Mouse (Mus musculus): ENCODE data around the gene Prr19.
A peak's percentile ranks its signal among the peaks of the same experiment; 100 is the strongest.

The Prr19 gene

GRCm38 (mm10) chr7:25292107-25292506, 9.1 kb upstream of the Prr19 start:
- DNase-seq (ENCODE audit: low read depth, low spot score): no peak

- DNase-seq (ENCODE audit: low read depth, low spot score): no peak
Measured at GRCm38 (mm10) chr7:25293191-25293739, 7.9 kb upstream of the Prr19 start.

- DNase-seq (ENCODE audit: low read depth, low spot score): no peak
Measured at GRCm38 (mm10) chr7:25294495-25294894, 6.7 kb upstream of the Prr19 start.

DNA sequence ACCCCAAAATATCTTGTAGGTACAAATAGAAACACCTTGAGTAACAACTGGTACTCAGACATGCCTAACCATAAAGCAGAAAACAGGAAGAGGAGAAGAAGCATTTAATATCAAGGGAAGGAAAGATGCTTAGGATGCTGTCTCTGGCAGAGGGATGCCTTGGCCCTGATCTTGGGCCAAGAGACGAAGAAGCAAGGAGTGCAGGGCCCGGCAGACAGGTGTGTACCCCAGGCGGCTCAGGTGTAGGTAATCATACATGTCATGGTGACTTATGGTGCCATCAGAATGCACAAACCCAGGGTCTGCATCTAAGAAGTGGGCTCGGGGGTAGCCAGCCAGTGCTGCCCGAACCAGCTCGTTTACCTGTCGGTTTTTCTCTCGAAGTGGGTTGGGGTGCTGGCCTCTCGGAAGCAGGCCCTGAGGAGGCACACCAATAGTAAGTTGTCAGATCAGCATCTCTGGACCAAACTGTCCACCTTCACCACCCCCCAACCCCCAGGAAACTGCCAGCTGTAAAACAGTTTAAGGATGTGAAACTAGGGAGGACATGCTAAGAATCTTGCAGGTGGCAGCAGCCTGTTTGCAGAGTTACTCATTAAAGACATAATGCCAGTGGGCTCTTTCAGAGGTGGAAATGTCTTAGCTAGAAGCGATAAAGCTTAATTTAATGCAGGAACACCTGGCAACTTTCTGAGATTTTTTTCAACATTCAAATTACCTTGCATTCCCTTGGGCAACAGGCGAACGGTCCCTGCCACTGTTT, 6.1 kb upstream of the Prr19 start:
- DNase-seq (ENCODE audit: low read depth, low spot score): no peak

- peak; percentile 36 for DNase-seq (ENCODE audit: low read depth, low spot score)
Measured at GRCm38 (mm10) chr7:25296945-25297453, 4.2 kb upstream of the Prr19 start.

GRCm38 (mm10) chr7:25297454-25298325, 3.5 kb upstream of the Prr19 start, which contains the start of gene Pafah1b3:
Gene Pafah1b3, minus strand, starts transcription at chr7:25297986.
- DNase-seq (ENCODE audit: low read depth, low spot score): peak; percentile 70

DNA sequence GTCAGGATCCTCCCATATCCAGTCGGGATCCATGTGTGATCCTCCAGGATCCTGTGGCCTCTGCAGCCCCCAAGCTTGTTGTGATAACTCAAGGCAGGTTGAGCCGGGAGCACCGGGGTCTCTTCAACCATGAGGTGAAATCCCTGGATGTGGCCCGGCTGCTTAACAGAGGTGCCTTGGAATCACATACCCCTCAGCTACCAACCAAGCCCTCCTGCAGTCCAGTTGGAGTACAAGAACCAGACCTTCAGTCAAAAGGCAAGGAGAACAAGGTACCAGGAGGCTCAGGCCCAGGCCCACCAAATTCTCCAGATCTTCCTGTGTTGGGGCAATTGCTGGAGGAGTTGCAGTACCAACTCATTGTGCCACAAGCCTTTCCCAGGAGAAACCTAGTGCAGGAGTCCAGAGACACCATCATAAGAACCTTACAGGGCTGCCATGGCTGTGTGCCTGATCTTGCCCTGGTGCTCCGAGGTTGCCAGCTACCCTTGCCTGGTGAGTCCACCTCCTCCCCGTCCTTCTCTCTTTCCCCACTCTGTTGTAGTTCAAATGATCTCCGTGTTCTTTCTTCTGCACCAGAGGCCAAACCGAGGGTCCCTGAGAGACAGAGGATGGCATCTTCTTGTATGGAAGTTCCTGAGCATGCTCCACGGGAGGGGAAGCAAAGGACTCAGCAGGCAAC, 1.9 kb downstream of the Prr19 start:
- DNase-seq (ENCODE audit: low read depth, low spot score): no peak

DNA sequence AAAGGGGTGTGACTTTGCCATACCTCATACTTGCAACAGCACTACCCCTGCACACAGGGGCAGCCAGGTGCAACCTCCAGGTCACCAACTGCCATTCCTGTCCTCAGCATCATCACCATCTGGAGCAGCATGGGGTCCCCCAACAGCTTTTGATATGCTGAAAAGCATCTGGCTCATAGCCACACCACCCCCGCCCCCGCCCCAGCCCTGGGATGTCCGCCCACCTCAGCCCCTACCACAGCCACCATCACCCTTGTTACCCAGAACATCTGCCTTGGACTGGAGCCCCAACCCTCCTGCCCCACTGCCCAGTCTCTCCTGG, 2.4 kb downstream of the Prr19 start:
- DNase-seq (ENCODE audit: low read depth, low spot score): no peak

DNA sequence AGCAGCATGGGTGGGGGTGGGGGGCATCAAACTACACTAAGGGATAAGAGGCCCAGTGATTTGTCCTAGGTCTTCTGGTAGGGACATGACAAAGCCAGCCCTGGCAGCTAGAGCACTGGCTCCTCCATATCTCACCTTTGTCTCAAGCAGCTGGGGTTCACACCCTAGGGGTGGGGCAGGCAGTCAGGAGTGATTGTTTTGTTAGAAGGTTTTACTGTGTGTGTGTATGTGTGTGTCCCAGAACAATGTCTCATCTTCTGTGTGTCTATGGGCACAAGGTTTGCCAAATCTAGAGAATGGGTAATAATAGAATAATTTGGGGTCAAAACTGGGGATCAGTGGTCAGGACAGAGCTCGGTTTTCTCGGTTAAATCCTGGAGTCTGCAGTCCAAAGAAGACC, 4.3 kb downstream of the Prr19 start:
- DNase-seq (ENCODE audit: low read depth, low spot score): no peak

DNA sequence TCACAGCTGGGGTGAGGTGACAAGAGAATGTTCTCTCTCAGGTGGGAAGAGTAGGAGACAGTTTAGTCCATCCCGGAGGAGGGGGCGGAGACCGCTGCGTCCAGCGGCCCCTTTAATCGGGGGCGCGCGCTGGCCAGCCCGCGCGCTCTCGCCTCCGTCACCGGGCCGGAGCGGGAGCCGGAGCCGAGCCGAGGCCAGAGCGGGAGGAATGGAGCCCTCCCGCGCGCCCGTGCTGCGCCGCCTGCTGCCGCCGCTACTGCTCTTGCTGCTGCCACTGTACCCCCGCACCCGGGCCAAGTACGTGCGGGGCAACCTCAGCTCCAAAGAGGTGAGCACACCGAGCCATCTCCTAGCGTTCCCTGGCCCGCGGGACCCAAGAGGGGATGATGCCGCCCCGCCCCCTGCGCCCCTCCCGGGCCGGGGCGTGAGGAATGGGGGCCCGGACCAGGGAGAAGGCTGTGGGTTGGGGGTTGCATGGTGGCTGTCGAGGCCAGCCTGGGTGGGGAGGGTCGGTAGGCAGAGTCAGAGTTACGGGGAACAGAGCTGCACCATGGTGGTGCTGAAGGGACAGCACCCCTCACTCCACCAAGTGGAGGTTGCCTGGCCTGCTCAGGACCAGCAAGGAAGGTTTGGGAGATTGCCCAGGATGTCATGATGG, 4.9 kb downstream of the Prr19 start, which contains the start of gene Tmem145:
Gene Tmem145, plus strand, starts transcription at position 151 of the 658 bp plus-strand sequence.
- DNase-seq (ENCODE audit: low read depth, low spot score): peak; percentile 43

GRCm38 (mm10) chr7:25306614-25306996, 5.4 kb downstream of the Prr19 start:
- no peak for DNase-seq (ENCODE audit: low read depth, low spot score)

DNA sequence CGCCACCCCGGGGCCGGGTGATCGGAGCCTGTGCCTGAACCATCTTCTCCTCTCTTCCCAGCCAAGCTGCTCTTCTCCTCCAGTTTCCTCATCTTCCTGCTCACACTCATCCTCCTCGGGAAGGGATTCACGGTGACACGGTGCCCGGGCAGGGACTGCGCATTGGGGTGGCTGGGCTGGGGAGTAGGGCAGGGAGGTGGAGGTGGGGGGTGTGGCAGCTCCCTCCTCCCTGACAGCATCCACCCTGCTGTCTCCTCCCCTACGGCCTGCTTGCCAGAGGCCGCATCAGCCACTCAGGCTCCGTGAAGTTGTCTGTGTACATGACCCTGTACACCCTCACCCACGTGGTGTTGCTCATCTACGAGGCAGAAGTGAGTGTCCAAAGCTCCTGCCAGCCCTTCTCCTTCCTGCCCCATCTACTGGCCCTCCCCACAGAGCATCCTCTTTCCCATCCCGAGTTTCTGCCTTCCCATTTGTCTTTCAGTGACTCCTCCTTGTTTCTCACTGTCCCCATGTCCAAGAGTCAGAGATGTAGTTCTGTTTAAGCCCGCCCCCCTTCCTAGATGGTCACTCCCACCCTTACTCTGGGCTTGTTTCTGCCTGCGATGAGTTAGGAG, 7.6 kb downstream of the Prr19 start:
- DNase-seq (ENCODE audit: low read depth, low spot score): no peak

GRCm38 (mm10) chr7:25309425-25309824, 8.2 kb downstream of the Prr19 start:
- DNase-seq (ENCODE audit: low read depth, low spot score): no peak

- DNase-seq (ENCODE audit: low read depth, low spot score): no peak
Measured at GRCm38 (mm10) chr7:25311193-25311592, 10.0 kb downstream of the Prr19 start.

GRCm38 (mm10) chr7:25313325-25313724, 12.1 kb downstream of the Prr19 start:
- no peak for DNase-seq (ENCODE audit: low read depth, low spot score)

GRCm38 (mm10) chr7:25314606-25315305, 13.5 kb downstream of the Prr19 start:
- DNase-seq (ENCODE audit: low read depth, low spot score): no peak

GRCm38 (mm10) chr7:25315306-25316041, 14.3 kb downstream of the Prr19 start:
- peak; percentile 21 for DNase-seq (ENCODE audit: low read depth, low spot score)

DNA sequence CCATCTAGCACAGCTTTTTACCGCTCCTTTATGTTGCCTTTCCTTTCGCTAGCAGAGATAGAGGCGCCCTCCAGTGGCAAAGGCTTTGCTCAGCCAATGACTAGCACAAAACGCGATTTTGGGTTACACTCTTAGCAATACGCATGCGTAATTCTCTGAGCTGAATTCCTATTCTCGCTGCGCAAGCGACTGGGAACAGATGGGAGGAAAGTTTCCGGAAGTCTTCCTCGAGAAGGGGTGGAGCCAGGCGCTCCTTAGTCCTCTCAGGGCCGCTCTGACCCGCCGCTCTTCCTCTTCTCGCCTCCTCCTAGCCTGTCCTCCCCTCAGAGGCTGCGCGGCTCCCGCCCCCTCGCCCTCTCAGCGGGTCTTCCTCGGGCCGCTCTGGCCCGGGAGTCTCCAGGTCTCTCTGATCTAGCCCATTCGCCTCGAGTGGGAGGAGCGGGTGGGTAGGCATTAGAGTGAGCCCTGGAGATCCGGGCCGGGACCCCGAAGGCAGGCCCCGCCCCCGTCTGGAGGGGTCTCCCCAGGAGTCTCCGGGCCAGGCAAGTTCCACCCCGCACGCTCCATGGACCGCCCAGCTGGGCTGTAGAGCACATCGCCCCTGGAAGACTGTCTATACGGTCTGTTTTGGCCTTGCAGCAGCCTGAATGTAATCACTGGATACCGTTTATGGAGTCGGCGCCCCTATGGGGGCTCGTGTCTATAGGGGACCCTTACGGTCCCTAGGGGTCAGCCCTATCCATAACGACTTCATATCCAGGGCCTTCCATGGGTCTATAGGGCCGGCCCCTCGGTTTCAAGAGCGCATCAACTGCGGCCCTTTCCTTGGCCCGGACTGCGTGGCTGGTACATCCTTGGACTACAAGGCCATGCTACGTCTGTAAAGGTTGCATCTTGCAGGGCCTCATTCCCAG, 15.6 kb downstream of the Prr19 start, which contains the start of gene Megf8:
Gene Megf8, plus strand, starts transcription at position 633 of the 914 bp plus-strand sequence.
- DNase-seq (ENCODE audit: low read depth, low spot score): peak; percentile 89
